Mouse (Mus musculus) neural tube, embryonic 14.5 days (tissue): Measurements from ENCODE around the gene Akap2. TPM values are rescaled to one million over a fixed set of nuclear protein-coding genes. Genes with fewer than 3 reads are reported as not detected.
A peak's percentile ranks its signal among the peaks of the same experiment; 100 is the strongest.

Experiments
- ATAC-seq: fragments of 200-750 bp; cut with Nextera tagmentation; 2 replicates; pipeline ENCODE4 v1.8.0; 2017; ENCODE audit warnings: low read depth, mild to moderate bottlenecking, moderate TSS enrichment, moderate library complexity
- H3K27ac ChIP-seq: fragments of 300-500 bp; sonication (generic); 2 replicates; pipeline ENCODE4 v1.5.1; 2014; ENCODE audit warnings: low read depth, mild to moderate bottlenecking, control low read depth, low read length, moderate library complexity, mixed read lengths
- H3K27me3 ChIP-seq: fragments of 300-500 bp; sonication (generic); 2 replicates; pipeline ENCODE4 v1.6.1; 2014; ENCODE audit warnings: low read length; ENCODE audit not compliant: control insufficient read depth, insufficient read depth
- H3K36me3 ChIP-seq: fragments of 300-500 bp; sonication (generic); 2 replicates; pipeline ENCODE4 v1.6.1; 2014; ENCODE audit warnings: low read length, mixed read lengths; ENCODE audit not compliant: control insufficient read depth, insufficient read depth
- H3K4me1 ChIP-seq: fragments of 300-500 bp; sonication (generic); 2 replicates; pipeline ENCODE4 v1.6.1; 2014; ENCODE audit warnings: low read length; ENCODE audit not compliant: control insufficient read depth, insufficient read depth
- H3K4me2 ChIP-seq: fragments of 300-500 bp; sonication (generic); 2 replicates; pipeline ENCODE4 v1.6.1; 2014; ENCODE audit warnings: mild to moderate bottlenecking, low read depth, low read length, control low read depth
- H3K4me3 ChIP-seq: fragments of 300-500 bp; sonication (generic); 2 replicates; pipeline ENCODE4 v1.5.1; 2014; ENCODE audit warnings: low read depth, low read length, control low read depth, mixed read lengths
- H3K9ac ChIP-seq: fragments of 300-500 bp; sonication (generic); replicated peaks from 2 replicates; pipeline ENCODE4 v1.6.1; 2014; ENCODE audit warnings: low read depth, mild to moderate bottlenecking, control low read depth, low read length, mixed read lengths
- H3K9me3 ChIP-seq: fragments of 300-500 bp; sonication (generic); 2 replicates; pipeline ENCODE4 v1.6.1; 2016; ENCODE audit warnings: low read length; ENCODE audit not compliant: control insufficient read depth
- WGBS: fragments of 180-500 bp; shearing (Covaris S2); extraction: QIAGEN DNeasy Blood & Tissue Kit; methylation state at CpG from one replicate; pipeline ENCODE4 v1.1.7; 2014; 5-methylcytosine and 5-hydroxymethylcytosine counted together
- polyA plus RNA-seq: library from polyadenylated mRNA; unstranded; fragments of >200 nt; fragmentation: Nextera tagmentation; extraction: Ambion mirVana; gene quantifications from 2 replicates; pipeline ENCODE4 v1.2.1, GENCODE M21; 2014

Gene Akap2
- polyA plus RNA-seq, 1 experiment from 2014 or later = 8.6 TPM

DNA sequence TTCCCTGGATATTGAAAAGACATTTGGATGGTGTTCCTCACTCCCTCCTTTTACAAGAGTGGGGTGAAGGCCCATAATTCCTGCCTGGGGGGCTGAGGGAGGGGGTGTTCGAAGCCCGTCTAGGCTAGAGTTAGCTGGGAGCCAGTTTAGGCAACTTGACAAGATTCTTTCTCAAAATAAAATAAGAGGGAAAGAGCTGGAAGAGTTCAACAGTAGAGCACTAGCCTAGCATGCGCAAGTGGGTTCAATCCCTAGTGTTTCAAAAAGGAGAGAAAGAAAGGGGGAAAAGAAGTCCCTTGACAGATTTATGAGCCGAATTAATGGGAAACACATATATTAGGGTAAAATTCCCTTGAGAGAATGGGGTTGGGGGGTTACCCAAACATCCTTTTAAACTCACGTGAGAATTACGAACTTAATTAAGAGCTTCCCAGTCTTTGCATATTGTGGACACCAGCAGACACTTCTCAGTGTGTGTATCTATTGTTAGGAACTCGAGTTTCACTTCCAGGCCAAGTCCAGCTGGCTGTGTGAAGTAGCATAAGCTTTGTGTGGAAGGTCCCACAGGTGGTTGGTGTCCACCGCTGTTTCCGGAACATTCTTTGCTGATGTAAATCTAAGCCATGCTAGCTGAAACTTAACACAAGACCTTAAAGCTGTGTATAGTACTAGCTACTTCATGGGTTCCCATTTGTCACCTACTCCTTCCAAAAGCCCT lies 145.0 kb downstream of the Akap2 start:
- Histone ChIP-seq H3K9ac (no peak overlapping the region), H3K36me3 (no peaks in the 10 kb centered on the region), H3K4me1 (peaks cover 9% of the 10 kb centered on the region), H3K4me2 (no peak overlapping the region), H3K4me3 (no peak overlapping the region), H3K27me3 (no peaks in the 10 kb centered on the region), H3K9me3 (no peaks in the 10 kb centered on the region), H3K27ac (no peak overlapping the region)
- WGBS = 55% methylated on average over 9 of the region's 9 CpGs
- ATAC-seq = no peak

DNA sequence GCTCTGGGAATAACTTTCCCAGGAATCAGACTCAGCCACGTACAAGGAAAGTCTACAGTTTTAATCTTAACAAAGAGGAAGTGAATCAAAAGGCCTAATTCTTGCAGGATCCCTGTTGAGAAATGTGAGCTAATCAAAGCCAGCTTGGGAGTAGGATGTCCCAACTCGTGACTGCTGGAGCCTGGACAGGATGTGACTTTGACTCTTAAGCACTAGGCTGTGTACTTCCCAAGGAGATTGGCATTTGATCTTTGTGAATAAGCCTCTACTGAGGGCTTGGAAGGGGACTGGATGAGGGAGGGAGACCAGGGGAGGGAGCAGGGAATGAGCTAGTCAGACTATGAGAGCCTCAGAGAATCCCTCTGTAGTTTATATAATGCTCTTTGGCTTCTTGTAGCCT lies 148.6 kb downstream of the Akap2 start:
- Histone ChIP-seq H3K4me3 (no peak overlapping the region), H3K27ac (no peak overlapping the region), H3K27me3 (no peaks in the 10 kb centered on the region), H3K4me2 (no peak overlapping the region), H3K36me3 (no peaks in the 10 kb centered on the region), H3K9ac (no peak overlapping the region), H3K9me3 (no peaks in the 10 kb centered on the region), H3K4me1 (peaks cover 10% of the 10 kb centered on the region)
- 34% methylated on average over 2 of the region's 2 CpGs for WGBS
- no peak for ATAC-seq

DNA sequence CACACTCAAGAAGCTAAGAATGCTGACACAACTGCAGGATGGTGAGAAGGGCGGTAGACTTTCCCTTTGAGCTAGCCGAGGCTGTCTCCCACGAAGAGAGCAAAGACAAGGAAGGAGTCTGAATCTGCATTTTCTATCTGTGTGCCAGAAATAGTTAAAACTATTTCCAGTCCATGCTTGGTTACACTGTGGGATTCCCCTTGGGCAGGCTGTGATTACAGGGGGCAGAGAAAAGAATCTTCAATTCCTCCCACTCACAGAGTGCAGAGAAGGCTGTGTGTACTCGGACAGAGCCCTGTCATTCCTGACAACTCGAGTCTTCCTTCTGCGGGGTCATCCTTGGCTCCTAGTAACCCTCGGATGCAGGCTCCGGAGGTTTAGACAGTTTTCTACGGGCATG lies 149.5 kb downstream of the Akap2 start:
- Histone ChIP-seq H3K36me3 (no peaks in the 10 kb centered on the region), H3K27ac (no peak overlapping the region), H3K4me1 (peaks cover 10% of the 10 kb centered on the region), H3K4me2 (no peak overlapping the region), H3K4me3 (no peak overlapping the region), H3K9ac (no peak overlapping the region), H3K9me3 (no peaks in the 10 kb centered on the region), H3K27me3 (no peaks in the 10 kb centered on the region)
- no peak for ATAC-seq
- WGBS = 60% methylated on average over 9 of the region's 9 CpGs

DNA sequence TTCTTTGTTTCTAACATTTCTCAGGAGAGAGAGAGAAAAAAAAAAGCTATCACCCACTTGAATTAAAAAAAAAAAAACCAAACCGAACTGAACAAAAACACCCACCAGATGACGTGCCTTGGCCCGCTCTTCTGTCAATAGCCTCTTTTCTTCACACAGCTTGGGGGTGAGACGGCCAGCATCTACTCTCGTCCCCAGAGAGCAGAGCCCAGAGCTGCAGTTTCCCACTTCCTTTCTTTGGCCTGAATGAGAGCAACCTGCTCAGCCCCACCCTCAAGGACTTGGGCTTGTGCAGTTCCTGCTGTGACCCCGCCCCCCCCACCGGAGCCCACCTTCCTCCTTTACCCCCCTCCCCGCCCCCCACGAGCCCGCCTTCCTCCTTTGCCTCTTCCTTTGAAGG lies 150.0 kb downstream of the Akap2 start:
- WGBS = 31% methylated on average over 10 of the region's 10 CpGs
- Histone ChIP-seq H3K4me1 (peaks cover 10% of the 10 kb centered on the region), H3K36me3 (no peaks in the 10 kb centered on the region), H3K9ac (no peak overlapping the region), H3K9me3 (no peaks in the 10 kb centered on the region), H3K27me3 (no peaks in the 10 kb centered on the region), H3K4me3 (no peak overlapping the region), H3K27ac (no peak overlapping the region), H3K4me2 (no peak overlapping the region)
- ATAC-seq = no peak

DNA sequence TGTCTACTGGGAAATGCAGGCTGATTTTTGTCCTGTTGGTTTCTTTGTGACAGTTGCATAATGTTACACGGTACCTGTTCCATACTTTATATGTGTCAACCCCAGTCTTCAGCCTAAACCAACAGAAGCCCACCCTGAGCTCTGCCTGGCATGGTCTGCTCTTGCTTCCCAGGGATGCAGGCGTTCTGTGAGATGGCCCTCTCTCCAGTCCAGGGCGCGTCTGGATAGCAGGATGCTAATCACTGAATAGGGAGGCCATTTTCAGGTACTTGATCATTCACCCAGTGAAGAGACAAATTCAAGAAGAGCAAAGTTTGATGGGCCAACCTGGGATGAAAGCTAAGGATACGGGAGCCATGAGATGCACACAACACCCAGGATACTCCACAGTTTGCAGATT lies 161.7 kb downstream of the Akap2 start:
- 90% methylated on average over 5 of the region's 5 CpGs for WGBS
- ATAC-seq = no peak
- H3K9ac ChIP-seq = no peak overlapping the region
- no peak overlapping the region for H3K4me3 ChIP-seq
- H3K4me1 ChIP-seq = no peaks in the 10 kb centered on the region
- H3K36me3 ChIP-seq = no peaks in the 10 kb centered on the region
- H3K9me3 ChIP-seq = no peaks in the 10 kb centered on the region
- H3K27ac ChIP-seq = no peak overlapping the region
- H3K4me2 ChIP-seq = no peak overlapping the region
- no peaks in the 10 kb centered on the region for H3K27me3 ChIP-seq

DNA sequence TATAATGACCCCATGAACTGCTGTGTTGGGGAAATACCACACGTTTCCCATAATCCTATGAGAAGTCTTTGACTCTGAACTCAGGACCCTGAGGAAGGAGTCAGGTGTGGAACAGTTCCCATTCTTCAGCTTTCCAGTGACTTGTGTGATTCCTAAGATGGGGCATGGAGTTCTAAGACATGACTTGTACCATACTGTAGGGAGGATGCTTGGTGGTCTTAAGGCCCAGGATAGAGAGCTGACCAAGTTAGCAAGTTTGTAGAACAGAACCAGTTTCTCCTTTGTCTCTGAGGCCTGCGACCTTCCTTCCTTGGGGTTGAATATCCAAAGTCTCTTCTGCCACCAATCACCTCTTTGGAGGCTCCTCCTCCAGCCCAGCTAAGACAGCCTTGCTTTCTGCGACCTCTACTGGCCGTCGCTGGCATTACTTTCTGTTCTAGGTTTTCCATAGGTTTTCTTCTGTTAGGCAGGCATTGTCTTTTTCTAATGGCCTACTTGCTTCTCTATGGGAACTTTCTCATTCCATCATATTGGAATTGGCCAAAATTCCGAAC lies 162.4 kb downstream of the Akap2 start:
- no peaks in the 10 kb centered on the region for H3K4me1 ChIP-seq
- no peak overlapping the region for H3K9ac ChIP-seq
- no peaks in the 10 kb centered on the region for H3K27me3 ChIP-seq
- no peaks in the 10 kb centered on the region for H3K36me3 ChIP-seq
- WGBS = 11% methylated on average over 6 of the region's 6 CpGs
- no peak overlapping the region for H3K27ac ChIP-seq
- peak; percentile 66 for ATAC-seq
- H3K4me2 ChIP-seq = no peak overlapping the region
- H3K4me3 ChIP-seq = no peak overlapping the region
- H3K9me3 ChIP-seq = no peaks in the 10 kb centered on the region

DNA sequence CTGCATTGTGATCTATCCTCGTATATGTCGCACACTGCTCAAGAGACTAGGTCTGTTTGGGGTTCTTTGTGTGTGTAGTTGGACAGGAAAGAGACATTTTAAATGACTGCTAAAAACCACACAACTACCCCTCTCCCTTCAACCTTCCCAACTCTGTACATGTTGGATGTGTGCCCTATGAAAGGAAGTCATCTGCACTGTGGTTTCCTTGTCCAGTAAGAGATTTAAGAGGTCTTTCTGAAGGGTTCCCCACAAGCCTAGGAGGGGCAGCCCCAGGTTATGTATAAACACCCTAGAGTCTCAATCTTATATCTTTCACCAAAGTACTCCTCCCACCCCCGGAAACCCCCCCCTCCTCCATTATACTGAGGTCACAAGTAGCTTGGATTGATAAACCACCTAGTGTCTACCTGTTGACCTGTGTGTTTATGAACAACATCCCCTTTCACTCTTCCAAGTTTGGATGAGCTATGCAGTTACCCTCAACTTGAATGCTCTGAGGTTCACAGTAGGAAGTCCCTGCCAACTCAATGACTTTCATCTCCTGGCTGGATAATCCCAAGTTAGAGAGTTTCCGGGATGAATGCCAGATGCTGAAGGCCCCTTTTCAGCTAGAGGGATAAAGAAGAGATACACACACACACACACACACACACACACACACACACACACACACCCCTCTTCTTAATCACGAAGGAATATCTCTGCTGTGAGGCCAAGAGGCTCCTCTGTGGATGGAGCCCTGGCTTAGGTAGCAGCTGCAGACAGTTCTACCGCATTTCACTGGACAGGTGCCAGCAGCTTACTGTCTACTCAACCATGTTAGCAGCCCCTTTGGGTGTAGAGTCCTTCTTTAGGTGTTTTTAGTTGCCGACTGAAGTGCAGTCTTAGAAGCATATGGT lies 166.3 kb downstream of the Akap2 start:
- no peaks in the 10 kb centered on the region for H3K9me3 ChIP-seq
- no peak overlapping the region for H3K9ac ChIP-seq
- no peak overlapping the region for H3K4me2 ChIP-seq
- WGBS = 74% methylated on average over 7 of the region's 7 CpGs
- no peak overlapping the region for H3K4me3 ChIP-seq
- no peak overlapping the region for H3K27ac ChIP-seq
- no peaks in the 10 kb centered on the region for H3K36me3 ChIP-seq
- no peak for ATAC-seq
- H3K4me1 ChIP-seq = no peaks in the 10 kb centered on the region; the same call in 1 of the 2 replicates
- H3K27me3 ChIP-seq = no peaks in the 10 kb centered on the region

DNA sequence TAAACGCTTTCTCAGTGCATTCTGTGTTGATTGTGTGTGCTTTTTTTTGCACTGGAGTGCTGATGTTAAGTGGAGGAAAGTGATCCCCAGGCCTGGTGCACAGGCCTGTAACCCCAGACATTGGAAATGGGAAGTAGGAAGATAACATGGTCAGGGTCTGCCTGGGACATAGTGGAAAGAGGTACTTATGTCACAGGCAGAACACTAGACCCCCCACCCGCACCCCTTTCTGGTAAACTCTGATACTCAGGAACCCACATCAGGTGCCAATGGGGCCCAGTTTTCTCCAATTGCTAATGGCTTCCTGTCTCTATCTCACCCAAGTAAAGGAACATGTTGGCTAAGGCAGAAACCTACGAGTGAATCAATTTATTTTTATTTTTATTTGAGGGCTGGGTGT lies 167.1 kb downstream of the Akap2 start:
- Histone ChIP-seq H3K27ac (no peak overlapping the region), H3K9me3 (no peaks in the 10 kb centered on the region), H3K36me3 (no peaks in the 10 kb centered on the region), H3K4me2 (no peak overlapping the region), H3K9ac (no peak overlapping the region), H3K4me3 (no peak overlapping the region), H3K4me1 (no peaks in the 10 kb centered on the region; the same call in 1 of the 2 replicates), H3K27me3 (no peaks in the 10 kb centered on the region)
- WGBS = 87% methylated on average over 3 of the region's 3 CpGs
- ATAC-seq = no peak

DNA sequence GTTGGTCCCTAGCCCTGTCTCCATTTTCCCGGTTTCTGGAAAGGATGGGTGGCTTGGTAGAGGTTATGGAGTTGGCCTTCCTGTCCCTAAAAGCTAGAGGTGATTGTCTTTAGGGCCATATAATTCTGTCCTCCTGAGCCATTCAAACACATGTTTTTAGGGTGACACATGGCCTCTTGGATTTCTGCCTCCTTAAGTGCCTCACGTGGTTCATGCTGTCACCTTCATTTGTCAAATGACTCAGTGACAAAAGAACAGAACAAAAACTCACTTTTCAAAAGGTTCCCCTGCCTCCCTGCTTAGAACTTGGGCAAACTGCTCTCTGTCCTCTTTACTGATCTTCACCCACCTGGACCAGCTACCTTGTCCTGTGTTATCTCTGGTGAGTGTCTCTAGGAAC lies 167.7 kb downstream of the Akap2 start:
- H3K4me2 ChIP-seq = no peak overlapping the region
- H3K4me3 ChIP-seq = no peak overlapping the region
- H3K27ac ChIP-seq = no peak overlapping the region
- WGBS = 45% methylated on average over 2 of the region's 2 CpGs
- H3K9ac ChIP-seq = no peak overlapping the region
- no peaks in the 10 kb centered on the region for H3K27me3 ChIP-seq
- no peaks in the 10 kb centered on the region for H3K36me3 ChIP-seq
- H3K9me3 ChIP-seq = no peaks in the 10 kb centered on the region
- no peak for ATAC-seq
- H3K4me1 ChIP-seq = no peaks in the 10 kb centered on the region; the same call in 1 of the 2 replicates
